Mouse (Mus musculus): ENCODE results near the gene Ak4. TPM values are rescaled to one million over a fixed set of nuclear protein-coding genes. Genes with fewer than 3 reads are reported as not detected.

Gene Ak4
- polyA plus RNA-seq, 1 experiment from 2014 or later: 5.9 TPM

DNA sequence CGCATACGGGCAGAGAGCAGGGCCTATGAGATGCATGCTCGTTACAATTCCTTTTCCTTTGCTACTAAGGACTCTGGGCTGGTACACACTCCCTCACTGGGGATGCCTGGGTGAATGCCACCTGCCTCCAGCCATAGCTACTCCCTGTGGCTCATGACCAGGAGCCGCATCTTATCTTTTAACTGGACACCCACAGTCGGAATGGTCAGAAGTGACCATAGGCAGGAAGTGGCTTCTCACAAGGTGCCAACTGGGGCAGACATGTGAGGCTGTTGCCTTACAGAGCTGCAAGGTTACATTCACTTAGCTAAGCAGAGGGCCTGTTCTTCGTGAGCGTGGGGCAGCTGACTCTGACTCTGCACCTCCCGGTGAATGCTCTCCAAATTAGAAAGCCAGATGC, 38.1 kb downstream of the Ak4 start:
- TF ChIP-seq CTCF (IDR thresholded peaks at IDR 0.05; ENCODE audit: low read depth): no peak
- ATAC-seq (ENCODE audit: insufficient read depth): no peak
- 85% methylated on average over 8 of the region's 8 CpGs for WGBS

DNA sequence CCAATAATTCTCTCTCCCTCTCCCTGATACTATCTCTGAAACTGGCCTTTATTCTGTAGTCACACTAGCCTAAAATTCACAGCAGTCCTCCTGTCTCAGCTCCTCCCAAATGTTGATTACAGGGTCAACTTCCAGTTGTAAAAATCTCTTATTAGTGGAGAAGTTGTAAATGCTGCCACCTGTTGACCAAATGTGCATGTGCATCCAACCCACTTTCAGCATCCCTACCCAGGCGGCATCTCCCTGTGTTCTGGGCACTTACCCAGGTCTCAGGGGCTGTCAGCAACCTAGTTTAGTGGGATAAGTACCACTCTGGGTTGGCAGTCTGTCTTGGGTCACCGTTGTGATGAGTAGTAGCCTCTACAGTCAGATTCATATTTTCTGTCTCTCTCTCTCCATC, 39.3 kb downstream of the Ak4 start:
- peak; percentile 75 for TF ChIP-seq CTCF (IDR thresholded peaks at IDR 0.05; ENCODE audit: low read depth)
- ATAC-seq (ENCODE audit: insufficient read depth) (no peak), DNase-seq (peak; percentile 83)
- no peak overlapping the region for H3K4me2 ChIP-seq
- H3K27me3 ChIP-seq (ENCODE audit: insufficient read depth, low read length): no peaks in the 10 kb centered on the region
- no peaks in the 10 kb centered on the region for H3K36me3 ChIP-seq (ENCODE audit: insufficient read depth)
- H3K4me1 ChIP-seq (ENCODE audit: insufficient read depth): no peaks in the 10 kb centered on the region
- no peaks in the 10 kb centered on the region for H3K9me3 ChIP-seq (ENCODE audit: low read depth, low read length)
- 44% methylated on average over 2 of the region's 2 CpGs for WGBS
- no peak overlapping the region for H3K9ac ChIP-seq
- H3K4me3 ChIP-seq (ENCODE audit: low read depth, low read length): no peak overlapping the region
- H3K27ac ChIP-seq (ENCODE audit: low read depth): no peak overlapping the region

More for the DNA sequence above, 38.1 kb downstream of the Ak4 start:
- no peaks in the 10 kb centered on the region for H3K9me3 ChIP-seq (ENCODE audit: low read depth, low read length)
- H3K4me2 ChIP-seq: no peak overlapping the region
- no peaks in the 10 kb centered on the region for H3K4me1 ChIP-seq (ENCODE audit: insufficient read depth)
- DNase-seq: no peak
- no peak overlapping the region for H3K27ac ChIP-seq (ENCODE audit: low read depth)
- no peak overlapping the region for H3K9ac ChIP-seq
- H3K27me3 ChIP-seq (ENCODE audit: insufficient read depth, low read length): no peaks in the 10 kb centered on the region
- no peaks in the 10 kb centered on the region for H3K36me3 ChIP-seq (ENCODE audit: insufficient read depth)
- no peak overlapping the region for H3K4me3 ChIP-seq (ENCODE audit: low read depth, low read length)

DNA sequence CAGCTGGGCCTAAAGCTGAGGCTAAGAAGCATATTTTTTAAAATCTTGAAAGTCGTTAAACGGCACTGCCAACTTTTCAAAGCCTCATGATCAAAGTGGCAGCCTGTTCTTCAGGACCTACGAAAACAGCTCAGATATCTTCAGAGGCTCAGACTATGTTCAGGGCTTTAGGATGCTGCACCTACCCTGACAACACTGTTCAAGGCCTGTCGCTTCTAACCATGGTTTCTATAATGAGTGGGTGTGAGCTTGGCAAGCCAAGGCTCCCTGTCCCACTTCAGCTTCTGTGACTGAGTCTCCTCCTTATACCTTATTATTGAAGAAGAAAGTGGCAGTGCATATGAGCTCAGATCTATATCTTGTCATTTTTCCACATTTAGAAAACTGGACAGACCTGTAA, 40.3 kb downstream of the Ak4 start:
- Histone ChIP-seq H3K27ac (ENCODE audit: low read depth) (no peak overlapping the region), H3K9me3 (ENCODE audit: low read depth, low read length) (no peaks in the 10 kb centered on the region), H3K4me3 (ENCODE audit: low read depth, low read length) (no peak overlapping the region), H3K4me1 (ENCODE audit: insufficient read depth) (no peaks in the 10 kb centered on the region), H3K4me2 (no peak overlapping the region), H3K36me3 (ENCODE audit: insufficient read depth) (no peaks in the 10 kb centered on the region), H3K9ac (no peak overlapping the region), H3K27me3 (ENCODE audit: insufficient read depth, low read length) (no peaks in the 10 kb centered on the region)
- no peak for DNase-seq
- WGBS: 82% methylated on average over 4 of the region's 4 CpGs
- no peak for ATAC-seq (ENCODE audit: insufficient read depth)
- no peak for TF ChIP-seq CTCF (IDR thresholded peaks at IDR 0.05; ENCODE audit: low read depth)

DNA sequence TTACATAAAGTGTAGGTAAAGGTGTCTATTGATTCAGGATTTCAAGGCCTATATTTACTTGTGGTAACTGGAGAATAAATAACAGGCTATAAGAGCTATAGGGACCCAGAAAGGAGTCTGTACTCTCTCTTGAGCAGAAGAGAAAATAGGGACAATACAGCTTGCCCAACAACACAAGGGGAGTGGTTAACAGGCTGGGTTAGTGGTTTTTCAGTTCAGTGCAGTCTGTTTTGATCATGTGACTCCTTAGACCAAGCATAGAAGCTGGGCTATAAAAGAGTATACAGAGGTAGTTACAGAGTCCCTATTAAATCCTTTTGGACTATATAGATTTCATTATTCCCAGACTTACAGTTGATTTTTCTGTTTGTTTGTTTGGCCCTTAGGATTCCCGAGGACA, 41.0 kb downstream of the Ak4 start:
- TF ChIP-seq CTCF (IDR thresholded peaks at IDR 0.05; ENCODE audit: low read depth): no peak
- DNase-seq (no peak), ATAC-seq (ENCODE audit: insufficient read depth) (no peak)
- no peaks in the 10 kb centered on the region for H3K4me1 ChIP-seq (ENCODE audit: insufficient read depth)
- H3K36me3 ChIP-seq (ENCODE audit: insufficient read depth): no peaks in the 10 kb centered on the region
- H3K27ac ChIP-seq (ENCODE audit: low read depth): no peak overlapping the region
- no peaks in the 10 kb centered on the region for H3K27me3 ChIP-seq (ENCODE audit: insufficient read depth, low read length)
- H3K9me3 ChIP-seq (ENCODE audit: low read depth, low read length): no peaks in the 10 kb centered on the region
- WGBS: 81% methylated on average over 1 of the region's 1 CpGs
- H3K4me3 ChIP-seq (ENCODE audit: low read depth, low read length): no peak overlapping the region
- H3K9ac ChIP-seq: no peak overlapping the region
- no peak overlapping the region for H3K4me2 ChIP-seq

DNA sequence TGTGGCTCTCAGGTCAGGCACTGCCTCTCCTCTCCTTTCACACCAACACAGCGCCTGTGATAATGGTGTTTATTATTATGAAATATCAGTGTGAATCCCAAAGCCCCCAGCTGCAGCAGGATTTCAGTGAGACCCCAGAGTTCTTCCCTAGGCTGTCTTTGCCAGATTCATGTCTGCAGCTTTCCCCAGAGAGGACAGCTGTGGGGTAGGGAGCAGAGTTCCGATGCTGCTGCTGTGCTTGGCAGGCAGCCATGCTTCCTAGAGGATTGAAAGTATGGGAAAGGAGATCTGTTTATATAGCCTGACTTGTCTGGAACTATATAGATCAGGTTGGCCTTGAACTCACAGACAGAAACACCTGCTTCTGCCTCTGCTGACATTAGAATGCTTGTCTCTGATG, 43.0 kb downstream of the Ak4 start:
- 53% methylated on average over 2 of the region's 2 CpGs for WGBS
- H3K4me1 ChIP-seq (ENCODE audit: insufficient read depth): no peaks in the 10 kb centered on the region
- no peak for TF ChIP-seq CTCF (IDR thresholded peaks at IDR 0.05; ENCODE audit: low read depth)
- H3K4me3 ChIP-seq (ENCODE audit: low read depth, low read length): no peak overlapping the region
- no peaks in the 10 kb centered on the region for H3K27me3 ChIP-seq (ENCODE audit: insufficient read depth, low read length)
- DNase-seq: peak; percentile 65
- no peak overlapping the region for H3K27ac ChIP-seq (ENCODE audit: low read depth)
- no peak overlapping the region for H3K9ac ChIP-seq
- no peaks in the 10 kb centered on the region for H3K9me3 ChIP-seq (ENCODE audit: low read depth, low read length)
- H3K36me3 ChIP-seq (ENCODE audit: insufficient read depth): no peaks in the 10 kb centered on the region
- H3K4me2 ChIP-seq: no peak overlapping the region
- ATAC-seq (ENCODE audit: insufficient read depth): no peak

DNA sequence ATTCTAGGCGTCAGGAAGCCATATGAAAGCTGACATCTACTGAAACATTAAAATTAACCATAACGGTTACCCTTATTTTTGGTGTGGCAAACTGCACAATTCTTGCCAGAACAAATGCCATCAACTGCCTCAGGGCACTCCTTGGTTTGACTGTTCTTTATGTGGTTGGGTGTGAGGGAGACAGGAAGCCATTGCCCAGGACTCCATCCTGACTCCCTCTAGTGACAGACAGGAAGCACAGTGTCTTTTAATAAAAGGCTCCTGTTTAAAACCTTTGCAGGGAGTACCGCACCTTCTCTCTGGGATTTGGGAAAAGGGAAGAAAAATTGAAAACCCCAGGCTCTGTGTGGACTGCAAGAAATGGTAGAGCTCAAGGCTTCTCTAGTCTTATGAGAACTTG, 47.2 kb downstream of the Ak4 start:
- Histone ChIP-seq H3K4me2 (no peak overlapping the region), H3K27me3 (ENCODE audit: insufficient read depth, low read length) (no peaks in the 10 kb centered on the region), H3K36me3 (ENCODE audit: insufficient read depth) (no peaks in the 10 kb centered on the region), H3K27ac (ENCODE audit: low read depth) (no peak overlapping the region), H3K9ac (no peak overlapping the region), H3K4me1 (ENCODE audit: insufficient read depth) (no peaks in the 10 kb centered on the region), H3K9me3 (ENCODE audit: low read depth, low read length) (no peaks in the 10 kb centered on the region), H3K4me3 (ENCODE audit: low read depth, low read length) (no peak overlapping the region)
- ATAC-seq (ENCODE audit: insufficient read depth) (no peak), DNase-seq (no peak)
- TF ChIP-seq CTCF (IDR thresholded peaks at IDR 0.05; ENCODE audit: low read depth): peak; percentile 14; the same call in 1 of the 2 replicates
- WGBS: 80% methylated on average over 3 of the region's 3 CpGs

DNA sequence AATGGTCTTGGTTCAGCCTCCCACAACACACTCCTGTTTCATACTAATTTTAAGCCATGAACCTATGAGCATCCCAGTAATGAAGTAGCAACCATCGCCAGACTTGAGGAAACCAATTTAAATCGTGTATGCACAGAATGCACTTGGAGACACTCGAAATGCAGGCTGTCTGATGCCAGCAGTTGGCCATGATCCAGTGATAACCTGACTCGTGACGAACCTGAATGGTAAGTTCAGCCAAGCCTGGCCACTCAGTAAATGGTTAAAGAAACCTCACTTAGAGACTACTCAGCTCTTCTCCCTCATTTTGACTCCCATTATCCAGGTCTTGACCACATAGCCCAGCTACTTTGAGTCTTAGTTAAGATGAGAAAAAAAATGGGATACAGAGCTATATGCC, 50.2 kb downstream of the Ak4 start:
- 73% methylated on average over 5 of the region's 5 CpGs for WGBS
- no peaks in the 10 kb centered on the region for H3K36me3 ChIP-seq (ENCODE audit: insufficient read depth)
- no peak overlapping the region for H3K9ac ChIP-seq
- no peak for DNase-seq
- TF ChIP-seq CTCF (IDR thresholded peaks at IDR 0.05; ENCODE audit: low read depth): no peak
- no peaks in the 10 kb centered on the region for H3K27me3 ChIP-seq (ENCODE audit: insufficient read depth, low read length)
- ATAC-seq (ENCODE audit: insufficient read depth): no peak
- no peaks in the 10 kb centered on the region for H3K4me1 ChIP-seq (ENCODE audit: insufficient read depth)
- H3K27ac ChIP-seq (ENCODE audit: low read depth): no peak overlapping the region
- H3K4me2 ChIP-seq: no peak overlapping the region
- H3K9me3 ChIP-seq (ENCODE audit: low read depth, low read length): no peaks in the 10 kb centered on the region
- no peak overlapping the region for H3K4me3 ChIP-seq (ENCODE audit: low read depth, low read length)

DNA sequence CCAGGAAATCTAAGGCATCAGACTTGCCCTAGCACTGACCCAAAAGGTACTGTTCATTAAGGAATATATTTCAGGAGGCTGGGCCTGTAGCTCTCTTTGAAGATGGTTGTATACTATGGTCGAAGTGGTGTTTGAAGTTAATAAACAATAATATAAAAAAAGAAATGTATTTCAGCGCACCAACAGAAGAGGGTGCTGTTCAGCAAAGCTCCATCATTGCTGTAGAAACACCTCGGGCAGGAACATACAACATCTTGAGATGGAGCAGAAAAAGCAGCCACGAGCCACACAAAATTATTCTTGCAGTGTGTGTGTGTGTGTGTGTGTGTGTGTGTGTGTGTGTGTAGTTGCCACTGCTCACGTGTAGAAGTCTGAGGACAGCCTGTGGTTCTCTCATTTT, 51.5 kb downstream of the Ak4 start:
- peak; percentile 32 for DNase-seq
- peak; percentile 37 for TF ChIP-seq CTCF (IDR thresholded peaks at IDR 0.05; ENCODE audit: low read depth)
- no peak overlapping the region for H3K27ac ChIP-seq (ENCODE audit: low read depth)
- WGBS: 50% methylated on average over 5 of the region's 5 CpGs
- H3K9me3 ChIP-seq (ENCODE audit: low read depth, low read length): no peaks in the 10 kb centered on the region
- no peaks in the 10 kb centered on the region for H3K36me3 ChIP-seq (ENCODE audit: insufficient read depth)
- H3K27me3 ChIP-seq (ENCODE audit: insufficient read depth, low read length): no peaks in the 10 kb centered on the region
- H3K4me3 ChIP-seq (ENCODE audit: low read depth, low read length): no peak overlapping the region
- no peak overlapping the region for H3K4me2 ChIP-seq
- H3K9ac ChIP-seq: no peak overlapping the region
- ATAC-seq (ENCODE audit: insufficient read depth): no peak
- H3K4me1 ChIP-seq (ENCODE audit: insufficient read depth): no peaks in the 10 kb centered on the region

Data from lung, embryonic 14.5 days (tissue).